Mouse (Mus musculus): ENCODE data around the gene Cdkn2d. TPM values are rescaled to one million over a fixed set of nuclear protein-coding genes. Genes with fewer than 3 reads are reported as not detected.
"Not testable (repeated sequence)": the region's sequence is repeated elsewhere in the genome, so short reads cannot be mapped to it uniquely, and the experiment has no call there.

The Cdkn2d gene
- polyA plus RNA-seq, 1 experiment, result 11.6 TPM

- Histone ChIP-seq H3K4me1 (ENCODE audit: control insufficient read depth, insufficient read depth, low read length) (no peaks in the 10 kb centered on the region), H3K9me3 (replicated peaks; ENCODE audit: control insufficient read depth, insufficient read depth, low read length, poor library complexity, severe bottlenecking) (no peaks in the 10 kb centered on the region), H3K4me3 (ENCODE audit: low read depth, low read length) (no peak overlapping the region), H3K27ac (ENCODE audit: insufficient read depth, low read length) (no peak overlapping the region), H3K36me3 (ENCODE audit: control insufficient read depth, insufficient read depth, low read length, poor library complexity, severe bottlenecking) (no peaks in the 10 kb centered on the region), H3K9ac (ENCODE audit: low read depth, poor library complexity, severe bottlenecking) (no peak overlapping the region), H3K27me3 (ENCODE audit: control insufficient read depth, insufficient read depth, low read length, poor library complexity, severe bottlenecking) (no peaks in the 10 kb centered on the region)
- TF ChIP-seq EP300 (IDR thresholded peaks at IDR 0.05; ENCODE audit: insufficient read depth, low read depth, low read length), result no peak
- no peak for TF ChIP-seq POLR2A (IDR thresholded peaks at IDR 0.05; ENCODE audit: insufficient read depth, low read length)
- TF ChIP-seq CTCF (IDR thresholded peaks at IDR 0.05; ENCODE audit: low read depth, low read length), result no peak
Observed at GRCm38 (mm10) chr9:21260491-21261040, 30.6 kb downstream of the Cdkn2d start.

GRCm38 (mm10) chr9:21256349-21256748 is 34.9 kb downstream of the Cdkn2d start:
- H3K9me3 ChIP-seq (replicated peaks; ENCODE audit: control insufficient read depth, insufficient read depth, low read length, poor library complexity, severe bottlenecking); H3K27ac ChIP-seq (ENCODE audit: insufficient read depth, low read length); H3K27me3 ChIP-seq (ENCODE audit: control insufficient read depth, insufficient read depth, low read length, poor library complexity, severe bottlenecking); H3K9ac ChIP-seq (ENCODE audit: low read depth, poor library complexity, severe bottlenecking); H3K36me3 ChIP-seq (ENCODE audit: control insufficient read depth, insufficient read depth, low read length, poor library complexity, severe bottlenecking); H3K4me3 ChIP-seq (ENCODE audit: low read depth, low read length); H3K4me1 ChIP-seq (ENCODE audit: control insufficient read depth, insufficient read depth, low read length): not testable (repeated sequence)

DNA sequence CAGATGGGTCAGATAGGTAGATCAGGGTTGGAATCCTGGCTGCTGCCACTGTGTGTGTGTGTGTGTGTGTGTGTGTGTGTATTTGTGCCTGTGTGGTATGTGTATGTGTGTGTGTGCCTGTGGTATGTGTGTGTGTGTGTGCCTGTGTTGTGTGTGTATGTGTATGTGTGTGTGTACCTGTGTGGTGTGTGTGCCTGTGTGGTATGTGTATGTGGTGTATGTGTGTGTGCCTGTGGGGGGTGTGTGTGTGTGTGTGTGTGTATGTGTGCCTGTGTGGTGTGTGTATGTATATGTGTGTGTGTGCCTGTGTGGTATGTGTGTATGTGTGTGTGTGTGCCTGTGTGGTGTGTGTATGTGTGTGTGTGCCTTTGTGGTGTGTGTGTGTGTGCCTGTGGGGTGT is 36.5 kb downstream of the Cdkn2d start:
- Histone ChIP-seq H3K27me3 (ENCODE audit: control insufficient read depth, insufficient read depth, low read length, poor library complexity, severe bottlenecking) (no peaks in the 10 kb centered on the region), H3K36me3 (ENCODE audit: control insufficient read depth, insufficient read depth, low read length, poor library complexity, severe bottlenecking) (no peaks in the 10 kb centered on the region), H3K4me3 (ENCODE audit: low read depth, low read length) (no peak overlapping the region), H3K4me1 (ENCODE audit: control insufficient read depth, insufficient read depth, low read length) (peaks cover 2% of the 10 kb centered on the region), H3K9ac (ENCODE audit: low read depth, poor library complexity, severe bottlenecking) (no peak overlapping the region), H3K9me3 (replicated peaks; ENCODE audit: control insufficient read depth, insufficient read depth, low read length, poor library complexity, severe bottlenecking) (no peaks in the 10 kb centered on the region), H3K27ac (ENCODE audit: insufficient read depth, low read length) (no peak overlapping the region)
- TF ChIP-seq EP300 (IDR thresholded peaks at IDR 0.05; ENCODE audit: insufficient read depth, low read depth, low read length) (no peak), CTCF (IDR thresholded peaks at IDR 0.05; ENCODE audit: low read depth, low read length) (no peak), POLR2A (IDR thresholded peaks at IDR 0.05; ENCODE audit: insufficient read depth, low read length) (no peak)

GRCm38 (mm10) chr9:21251116-21251735 is 40.0 kb downstream of the Cdkn2d start:
- Histone ChIP-seq H3K9me3 (replicated peaks; ENCODE audit: control insufficient read depth, insufficient read depth, low read length, poor library complexity, severe bottlenecking) (no peaks in the 10 kb centered on the region), H3K27ac (ENCODE audit: insufficient read depth, low read length) (no peak overlapping the region), H3K9ac (ENCODE audit: low read depth, poor library complexity, severe bottlenecking) (no peak overlapping the region), H3K27me3 (ENCODE audit: control insufficient read depth, insufficient read depth, low read length, poor library complexity, severe bottlenecking) (no peaks in the 10 kb centered on the region), H3K4me3 (ENCODE audit: low read depth, low read length) (no peak overlapping the region), H3K4me1 (ENCODE audit: control insufficient read depth, insufficient read depth, low read length) (peaks cover 2% of the 10 kb centered on the region), H3K36me3 (ENCODE audit: control insufficient read depth, insufficient read depth, low read length, poor library complexity, severe bottlenecking) (no peaks in the 10 kb centered on the region)
- no peak for TF ChIP-seq CTCF (IDR thresholded peaks at IDR 0.05; ENCODE audit: low read depth, low read length)
- TF ChIP-seq EP300 (IDR thresholded peaks at IDR 0.05; ENCODE audit: insufficient read depth, low read depth, low read length), result no peak
- no peak for TF ChIP-seq POLR2A (IDR thresholded peaks at IDR 0.05; ENCODE audit: insufficient read depth, low read length)

DNA sequence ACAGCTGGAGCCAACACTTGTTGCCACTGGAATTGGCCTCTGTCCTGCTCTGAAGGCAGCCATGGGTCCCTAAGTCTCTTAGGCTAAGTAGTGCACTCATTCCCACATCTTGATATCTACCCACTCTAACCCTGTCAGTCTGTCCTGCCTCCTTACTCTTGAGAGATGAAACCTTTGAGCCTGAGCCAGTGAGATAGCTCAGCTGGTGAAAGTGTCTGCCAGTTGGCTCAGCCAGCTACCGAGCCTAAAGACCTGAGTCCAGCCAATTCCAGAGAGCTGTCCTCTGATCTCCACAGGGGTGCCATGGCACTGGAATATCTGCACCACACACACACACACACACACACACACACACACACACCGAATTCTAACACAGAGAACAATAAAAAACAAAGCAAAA is 40.7 kb downstream of the Cdkn2d start:
- no peaks in the 10 kb centered on the region for H3K36me3 ChIP-seq (ENCODE audit: control insufficient read depth, insufficient read depth, low read length, poor library complexity, severe bottlenecking)
- H3K4me3 ChIP-seq (ENCODE audit: low read depth, low read length), result no peak overlapping the region
- peaks cover 2% of the 10 kb centered on the region for H3K4me1 ChIP-seq (ENCODE audit: control insufficient read depth, insufficient read depth, low read length)
- TF ChIP-seq CTCF (IDR thresholded peaks at IDR 0.05; ENCODE audit: low read depth, low read length), result no peak
- TF ChIP-seq POLR2A (IDR thresholded peaks at IDR 0.05; ENCODE audit: insufficient read depth, low read length), result no peak
- TF ChIP-seq EP300 (IDR thresholded peaks at IDR 0.05; ENCODE audit: insufficient read depth, low read depth, low read length), result no peak
- H3K9me3 ChIP-seq (replicated peaks; ENCODE audit: control insufficient read depth, insufficient read depth, low read length, poor library complexity, severe bottlenecking), result no peaks in the 10 kb centered on the region
- no peak overlapping the region for H3K9ac ChIP-seq (ENCODE audit: low read depth, poor library complexity, severe bottlenecking)
- no peak overlapping the region for H3K27ac ChIP-seq (ENCODE audit: insufficient read depth, low read length)
- H3K27me3 ChIP-seq (ENCODE audit: control insufficient read depth, insufficient read depth, low read length, poor library complexity, severe bottlenecking), result no peaks in the 10 kb centered on the region

- Histone ChIP-seq H3K4me1 (ENCODE audit: control insufficient read depth, insufficient read depth, low read length) (peaks cover 2% of the 10 kb centered on the region), H3K9ac (ENCODE audit: low read depth, poor library complexity, severe bottlenecking) (no peak overlapping the region), H3K27me3 (ENCODE audit: control insufficient read depth, insufficient read depth, low read length, poor library complexity, severe bottlenecking) (no peaks in the 10 kb centered on the region), H3K4me3 (ENCODE audit: low read depth, low read length) (no peak overlapping the region), H3K36me3 (ENCODE audit: control insufficient read depth, insufficient read depth, low read length, poor library complexity, severe bottlenecking) (no peaks in the 10 kb centered on the region), H3K27ac (ENCODE audit: insufficient read depth, low read length) (no peak overlapping the region), H3K9me3 (replicated peaks; ENCODE audit: control insufficient read depth, insufficient read depth, low read length, poor library complexity, severe bottlenecking) (no peaks in the 10 kb centered on the region)
- TF ChIP-seq EP300 (IDR thresholded peaks at IDR 0.05; ENCODE audit: insufficient read depth, low read depth, low read length), result no peak
- no peak for TF ChIP-seq POLR2A (IDR thresholded peaks at IDR 0.05; ENCODE audit: insufficient read depth, low read length)
- no peak for TF ChIP-seq CTCF (IDR thresholded peaks at IDR 0.05; ENCODE audit: low read depth, low read length)
Observed at GRCm38 (mm10) chr9:21249629-21250508, 41.3 kb downstream of the Cdkn2d start.

Measured in ES-Bruce4 (cell line).